Mouse (Mus musculus) heart, adult 18-20 months (tissue): ENCODE data around the gene Mrpl34. TPM values are rescaled to one million over a fixed set of nuclear protein-coding genes. Genes with fewer than 3 reads are reported as not detected.

Source experiments
- DNase-seq, 2 experiments: peaks; one replicate each; pipeline ENCODE4 v3.0.0; 2021 to 2022; ENCODE audit warnings: mixed read lengths in 1 of 2
- total RNA-seq, 2 experiments: library from RNA; stranded (reverse); gene quantifications; 2 replicates each; pipeline ENCODE4 v1.2.3; 2021

The Mrpl34 gene
- total RNA-seq, 2 experiments from 2014 or later, result 126 to 127 TPM

- DNase-seq, result peak; percentile 97 to 99
Measured at GRCm38 (mm10) chr8:71468916-71469315, 4.2 kb downstream of the Mrpl34 start, which contains the start of gene Dda1. Gene Dda1 (plus strand): TSS chr8:71469199.

GRCm38 (mm10) chr8:71469411-71469810, 4.7 kb downstream of the Mrpl34 start:
- peak; percentile 61 to 62 for DNase-seq

DNA sequence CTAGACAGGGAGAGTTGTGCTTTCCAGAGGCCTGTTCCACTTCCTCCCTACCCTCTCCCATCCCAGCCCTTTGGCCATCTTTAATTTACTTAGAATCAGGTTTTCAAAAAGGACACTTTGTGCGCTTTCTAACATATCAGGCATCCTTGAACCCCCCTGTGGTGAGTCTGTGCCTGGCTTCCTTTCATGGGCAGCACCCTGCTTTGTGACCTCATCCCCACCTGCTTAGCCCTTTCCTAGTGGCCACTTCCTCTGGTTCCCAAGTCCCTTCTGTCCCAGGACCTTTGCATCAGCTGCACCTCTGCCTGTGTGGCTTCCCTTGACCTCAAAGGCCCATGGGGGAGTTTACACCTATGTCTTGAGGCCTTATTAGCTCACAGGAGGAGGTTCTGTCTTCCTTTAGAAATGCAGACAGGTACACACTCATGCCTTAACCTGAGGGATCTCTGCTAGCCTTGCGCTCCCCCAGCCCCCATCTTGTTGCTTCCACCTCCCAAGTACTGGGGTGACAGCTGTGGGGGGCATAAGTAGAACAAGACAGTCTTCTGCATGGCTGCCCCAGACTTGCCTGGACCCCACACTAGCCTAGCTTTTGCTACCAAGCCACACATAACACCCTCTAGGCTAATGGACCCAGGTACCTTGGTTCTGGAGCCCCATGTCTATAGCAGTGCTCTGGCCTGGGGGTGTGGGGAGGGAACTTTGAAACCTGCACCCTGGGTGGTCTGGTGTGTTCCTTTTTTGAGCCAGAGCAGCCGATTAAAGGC, 5.6 kb downstream of the Mrpl34 start:
- DNase-seq, result no peak

DNA sequence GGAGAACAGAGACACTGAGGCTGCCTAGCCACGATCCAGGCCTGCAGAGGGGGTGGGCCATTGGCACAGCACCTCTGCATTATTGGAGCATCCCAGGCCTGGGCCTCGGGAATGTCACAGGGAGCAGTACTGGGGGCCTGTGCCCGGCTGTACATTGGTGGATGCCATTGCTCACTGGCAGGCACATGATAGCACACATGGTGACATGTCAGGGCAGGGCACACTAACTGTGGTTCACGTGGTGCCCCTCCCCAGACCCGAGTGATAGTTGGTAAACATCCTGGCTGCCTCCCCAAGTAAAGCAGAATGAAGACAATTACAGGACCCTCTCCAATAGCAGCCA, 6.1 kb downstream of the Mrpl34 start:
- no peak for DNase-seq

DNA sequence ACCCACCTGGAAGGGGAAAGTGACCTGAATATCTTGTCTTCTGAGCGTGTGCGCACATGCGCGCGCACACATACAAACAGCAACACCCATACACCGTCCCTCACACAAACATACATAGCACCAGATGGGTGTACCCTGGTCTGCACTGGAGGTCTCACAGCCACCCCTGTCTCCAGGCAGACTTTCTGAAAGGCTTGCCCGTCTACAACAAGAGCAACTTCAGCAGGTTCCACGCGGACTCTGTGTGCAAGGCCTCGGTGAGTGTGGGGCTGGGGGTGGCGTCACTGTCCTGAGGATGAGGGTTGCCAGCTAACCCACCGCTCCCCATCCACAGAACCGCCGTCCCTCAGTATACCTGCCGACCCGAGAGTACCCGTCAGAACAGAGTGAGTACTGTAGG, 7.1 kb downstream of the Mrpl34 start:
- no peak for DNase-seq

DNA sequence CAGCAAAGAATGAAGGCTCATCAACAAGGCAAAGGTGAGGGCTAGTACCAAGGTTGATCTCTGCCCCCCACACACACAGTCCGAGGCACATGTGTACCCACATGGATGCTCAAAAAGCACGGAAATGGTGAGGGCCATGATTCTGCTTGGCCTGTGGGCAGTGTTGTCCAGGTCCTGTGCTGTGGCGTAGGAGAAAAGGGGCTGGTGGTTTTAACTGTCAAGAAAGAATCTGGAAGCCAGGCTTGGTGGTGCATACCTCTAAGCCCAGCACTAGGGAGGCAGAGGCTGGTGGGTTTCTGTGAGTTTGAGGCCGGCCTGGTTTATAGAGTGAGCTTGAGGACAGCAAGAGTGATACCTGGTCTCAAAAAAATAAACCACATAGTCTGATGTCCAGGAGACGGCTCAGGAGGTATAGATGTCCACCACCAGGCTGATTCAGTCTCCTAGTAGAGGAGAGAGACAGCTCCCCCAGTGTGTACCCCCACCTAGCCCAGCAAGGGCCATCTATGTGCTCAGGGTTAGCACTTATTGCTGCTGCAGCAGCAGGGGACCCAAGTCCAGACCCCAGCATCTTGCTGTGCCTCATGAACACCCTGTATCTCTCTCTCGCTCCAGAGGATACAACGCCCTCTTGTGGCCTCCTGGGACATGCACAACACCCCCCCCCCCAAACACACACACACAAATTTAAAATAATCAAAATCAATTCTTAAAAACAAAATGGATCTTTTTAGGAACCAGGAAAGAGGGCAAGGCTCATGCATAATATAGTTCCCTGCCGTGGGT, 8.0 kb downstream of the Mrpl34 start:
- DNase-seq, result no peak

GRCm38 (mm10) chr8:71474344-71474743, 9.6 kb downstream of the Mrpl34 start:
- DNase-seq, result no peak

DNA sequence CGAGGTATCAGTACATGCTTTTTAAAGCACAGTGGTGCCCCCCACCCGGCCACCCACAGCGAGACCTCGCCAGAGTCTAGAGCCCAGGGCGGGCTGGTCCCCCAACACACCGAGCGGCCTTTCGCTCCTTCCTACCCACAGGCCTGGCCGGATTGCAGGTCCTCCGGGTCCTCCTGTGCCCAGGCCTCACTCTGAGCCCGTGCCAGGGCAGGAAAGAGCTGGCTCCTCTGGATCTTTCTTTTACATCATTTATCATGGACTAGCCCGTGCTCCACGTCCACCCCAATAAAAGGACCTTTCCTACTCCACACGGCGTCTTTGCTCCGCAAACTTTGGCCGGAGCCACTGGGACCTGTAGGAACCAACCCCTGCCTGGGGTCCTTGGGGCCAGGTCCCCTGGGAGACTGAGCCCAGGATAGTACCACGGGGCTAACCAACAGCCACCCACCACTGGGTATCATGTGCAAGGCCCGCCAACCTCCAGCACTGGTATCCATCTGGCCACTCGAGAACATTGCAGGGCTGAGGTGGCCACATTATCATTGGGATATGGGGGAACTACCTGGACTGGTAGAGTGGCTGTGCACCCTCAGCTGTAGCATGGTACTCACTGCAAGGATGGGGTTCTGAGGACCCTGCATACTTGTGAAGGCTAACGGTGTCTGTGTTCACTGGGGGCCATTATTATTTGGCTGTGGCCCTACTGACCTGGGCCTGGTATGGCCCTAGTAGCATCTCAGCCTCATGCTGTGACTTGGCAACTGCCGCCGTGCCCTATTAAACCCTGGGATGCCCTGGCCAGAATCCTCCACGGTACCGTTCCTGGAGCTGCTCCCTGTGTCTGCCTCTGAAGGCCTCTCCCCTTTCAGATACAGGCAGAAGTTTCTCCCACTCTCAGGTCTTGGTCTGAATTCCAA, 10.3 kb downstream of the Mrpl34 start:
- no peak for DNase-seq

DNA sequence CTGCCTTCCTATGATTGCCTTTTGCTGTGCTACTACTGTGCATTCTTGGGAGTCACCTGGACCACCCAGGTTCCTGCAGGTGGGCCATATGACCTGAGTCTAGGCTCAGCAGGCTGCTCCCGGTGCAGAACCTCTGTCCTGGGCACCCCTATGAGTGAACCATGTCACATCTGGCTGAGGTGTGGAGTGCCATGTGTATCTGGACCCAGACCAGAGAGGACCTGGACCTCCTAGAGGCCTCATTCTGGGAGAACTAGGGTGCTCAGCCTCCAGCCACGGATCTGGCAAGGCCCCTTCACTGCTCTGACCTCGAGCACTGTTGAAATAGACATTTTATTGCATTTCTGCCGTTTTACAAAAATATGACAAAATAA, 10.9 kb downstream of the Mrpl34 start:
- DNase-seq, result no peak

- peak; percentile 84 to 89 for DNase-seq
Measured at GRCm38 (mm10) chr8:71476099-71476940, 11.6 kb downstream of the Mrpl34 start.

GRCm38 (mm10) chr8:71477196-71477845, 12.6 kb downstream of the Mrpl34 start:
- no peak for DNase-seq

GRCm38 (mm10) chr8:71478943-71479342, 14.2 kb downstream of the Mrpl34 start:
- DNase-seq, result no peak

DNA sequence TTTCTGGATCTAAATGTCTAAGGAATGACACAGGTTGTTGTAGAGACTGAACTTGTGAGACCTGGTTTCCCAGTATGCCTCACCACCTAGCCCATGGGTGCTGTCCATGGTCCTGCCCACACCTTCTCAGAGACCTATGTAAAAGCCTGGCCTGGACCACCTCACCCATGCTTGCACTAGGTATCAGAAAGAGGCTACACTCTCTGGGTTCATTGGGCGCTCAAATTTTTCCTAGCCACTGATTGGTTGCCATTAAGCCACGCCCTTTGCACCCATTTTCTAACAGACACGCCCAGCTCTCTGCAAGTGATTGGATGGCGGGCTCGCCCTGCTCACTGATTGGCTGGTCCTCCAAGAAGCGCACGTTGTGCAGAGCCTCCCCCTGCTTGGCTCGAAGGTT, 19.2 kb downstream of the Mrpl34 start:
- DNase-seq, result peak in 1 of 2 experiments; percentile 48

GRCm38 (mm10) chr8:71484736-71485135, 20.0 kb downstream of the Mrpl34 start:
- no peak for DNase-seq

GRCm38 (mm10) chr8:71485142-71486135, 20.7 kb downstream of the Mrpl34 start, which contains the start of gene Ano8:
Gene Ano8 (minus strand): TSS chr8:71485963.
- peak; percentile 89 to 91 for DNase-seq

DNA sequence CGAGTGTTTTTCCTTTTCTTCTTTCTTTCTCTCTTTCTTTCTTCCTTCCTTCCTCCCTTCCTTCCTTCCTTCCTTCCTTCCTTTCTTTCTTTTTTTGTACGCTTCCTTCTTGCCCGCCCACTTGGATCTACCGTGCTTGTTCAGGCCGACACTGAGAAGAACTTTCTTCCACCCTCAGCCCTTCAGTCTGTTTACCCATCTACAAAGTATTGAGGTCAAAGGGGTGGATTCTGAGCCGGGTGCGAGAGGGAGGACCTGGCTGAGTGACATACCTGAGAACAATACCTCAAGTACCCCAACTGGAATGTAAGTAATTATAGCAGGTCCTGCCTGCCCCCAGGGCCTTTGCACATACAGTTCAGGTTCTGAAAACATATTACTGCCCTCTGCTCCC, 21.4 kb downstream of the Mrpl34 start:
- peak in 1 of 2 experiments; percentile 56 for DNase-seq

DNA sequence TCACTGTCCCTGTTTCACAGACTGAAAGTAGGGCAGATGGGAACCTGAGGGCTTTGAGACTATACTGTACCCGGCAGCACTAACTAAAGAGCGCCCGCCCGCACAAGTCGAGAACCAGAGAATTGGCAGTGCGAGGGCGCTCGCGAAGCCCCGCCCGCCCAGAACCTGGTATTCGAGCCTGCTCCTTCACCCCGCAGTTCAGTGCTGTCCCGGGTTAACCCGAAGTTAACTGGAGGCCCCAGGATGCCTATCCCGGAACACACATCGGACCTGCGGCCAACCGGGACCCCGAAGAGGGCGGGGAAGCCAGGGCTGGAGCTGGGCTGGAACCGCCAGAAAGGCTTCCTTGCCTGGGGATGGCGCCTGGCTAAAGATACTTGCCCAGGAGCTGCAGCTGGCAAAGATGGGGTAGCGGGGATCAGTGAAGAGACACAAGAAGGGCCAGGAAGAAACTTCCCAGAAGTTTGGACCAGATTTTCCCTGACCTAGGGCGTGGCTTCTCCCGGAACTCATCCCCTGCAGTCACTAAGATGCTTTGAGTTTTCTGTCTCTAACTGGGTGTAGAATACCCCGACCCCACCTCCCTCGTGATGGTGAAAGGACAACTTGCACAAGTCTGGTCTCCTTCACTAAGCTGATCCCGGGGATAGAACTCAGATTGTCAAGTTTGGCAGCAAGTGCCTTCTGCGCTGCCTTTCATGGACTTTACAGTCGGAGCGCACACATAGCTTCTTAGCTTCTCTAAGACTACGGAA, 23.1 kb downstream of the Mrpl34 start, which contains the start of gene Gtpbp3:
Gtpbp3 (plus strand) TSS at position 413 of the 755 bp plus-strand sequence.
- DNase-seq, result peak; percentile 89 to 91

DNA sequence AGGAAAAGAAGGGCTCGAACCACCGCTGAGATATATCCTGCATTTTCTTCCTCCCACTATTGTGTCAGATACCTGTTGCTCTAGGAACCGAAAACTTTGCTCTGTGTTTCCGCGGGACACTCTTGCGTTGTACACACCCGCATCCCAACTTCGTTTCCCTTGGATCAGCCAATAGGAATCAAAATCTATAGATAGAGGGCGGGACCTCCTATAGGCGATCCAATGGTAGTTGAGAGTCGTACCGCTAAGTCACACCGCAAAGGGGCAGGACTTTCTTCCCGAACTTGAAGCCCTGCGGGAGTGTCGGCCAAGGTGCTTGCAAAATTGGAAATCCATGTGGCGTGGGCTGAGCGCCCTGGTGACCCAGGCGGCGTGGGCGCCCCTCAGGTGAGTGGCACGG, 23.7 kb downstream of the Mrpl34 start:
- peak; percentile 95 to 96 for DNase-seq

GRCm38 (mm10) chr8:71495039-71495438, 30.3 kb downstream of the Mrpl34 start:
- peak; percentile 91 to 92 for DNase-seq
